Mouse (Mus musculus): ENCODE measurements around the gene Abraxas2. TPM values are rescaled to one million over a fixed set of nuclear protein-coding genes. Genes with fewer than 3 reads are reported as not detected.
A peak's percentile ranks its signal among the peaks of the same experiment; 100 is the strongest.

The Abraxas2 gene
- polyA plus RNA-seq, 1 experiment from 2014 or later: 38.7 TPM

DNA sequence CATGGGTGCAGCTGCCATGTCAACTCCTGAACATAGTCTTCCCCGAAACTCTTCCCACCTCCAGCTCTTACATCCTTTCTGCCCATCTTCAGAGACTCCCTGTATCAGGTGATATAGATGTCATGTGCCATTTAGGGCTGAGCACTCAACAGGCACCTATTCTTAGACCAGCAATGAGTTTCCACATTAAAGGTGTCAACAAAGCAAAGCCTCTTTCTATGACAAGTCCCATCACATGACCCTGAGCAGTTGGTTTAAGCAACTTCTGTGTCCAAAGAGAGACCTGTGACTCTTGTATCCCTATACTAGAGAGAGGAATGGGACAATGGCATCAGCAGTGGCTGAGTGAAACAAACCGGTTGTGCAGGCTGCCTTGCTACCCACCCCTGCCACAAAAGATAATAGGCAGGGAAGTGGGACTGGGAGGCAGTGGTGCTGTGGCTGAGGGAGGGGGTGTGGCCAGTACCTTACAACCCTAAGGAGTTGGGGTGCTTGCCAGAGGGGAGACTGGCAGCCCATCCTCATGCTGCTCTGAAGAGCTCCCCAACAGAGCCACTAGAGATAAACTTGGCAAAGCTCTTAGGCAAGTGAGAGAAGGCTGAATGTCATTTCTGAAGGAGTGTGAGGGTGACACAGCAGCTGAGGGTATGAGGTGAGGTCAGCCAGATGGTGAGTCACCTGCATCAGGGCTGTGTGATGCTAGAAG is 42.0 kb downstream of the Abraxas2 start:
- 70% methylated on average over 2 of the region's 2 CpGs for WGBS

DNA sequence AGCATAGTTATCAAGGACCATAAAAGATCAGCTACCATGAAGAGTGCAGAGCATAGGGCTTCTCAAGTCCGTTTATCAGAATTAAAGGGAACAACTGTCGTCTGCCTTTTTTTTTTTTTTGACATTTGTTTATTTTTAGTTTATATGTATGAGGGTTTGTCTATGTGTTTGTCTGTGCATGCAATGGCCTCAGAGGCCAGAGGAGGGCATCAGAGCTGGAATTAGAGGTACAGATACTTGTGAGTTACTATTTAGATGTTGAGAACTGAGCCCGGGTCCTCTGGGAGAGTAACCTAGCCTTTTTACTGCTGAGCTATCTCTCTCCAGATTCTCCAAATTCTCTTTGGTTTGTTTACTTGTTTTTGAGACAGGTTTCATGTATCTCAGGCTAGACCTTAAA is 44.8 kb downstream of the Abraxas2 start:
- H3K36me3 ChIP-seq (ENCODE audit: control insufficient read depth, insufficient read depth, low read length): no peaks in the 10 kb centered on the region
- no peak for ATAC-seq (ENCODE audit: low FRiP score)
- no peaks in the 10 kb centered on the region for H3K4me1 ChIP-seq (ENCODE audit: control insufficient read depth, insufficient read depth, low read length)
- H3K4me3 ChIP-seq (ENCODE audit: low read depth, low read length): no peak overlapping the region
- H3K27me3 ChIP-seq (ENCODE audit: control insufficient read depth, insufficient read depth, low read length): no peaks in the 10 kb centered on the region
- no peak overlapping the region for H3K4me2 ChIP-seq
- no peak for DNase-seq (ENCODE audit: low spot score, missing footprints)
- peaks cover 5% of the 10 kb centered on the region; the same call in 1 of the 2 replicates for H3K9me3 ChIP-seq (ENCODE audit: control insufficient read depth, low read length)
- H3K27ac ChIP-seq (ENCODE audit: low read depth, low read length): no peak overlapping the region
- WGBS: 84% methylated on average over 3 of the region's 3 CpGs
- no peak overlapping the region for H3K9ac ChIP-seq (ENCODE audit: low read length)

More for the DNA sequence above, 42.0 kb downstream of the Abraxas2 start:
- Histone ChIP-seq H3K27ac (ENCODE audit: low read depth, low read length) (no peak overlapping the region), H3K36me3 (ENCODE audit: control insufficient read depth, insufficient read depth, low read length) (no peaks in the 10 kb centered on the region), H3K4me3 (ENCODE audit: low read depth, low read length) (no peak overlapping the region), H3K4me1 (ENCODE audit: control insufficient read depth, insufficient read depth, low read length) (no peaks in the 10 kb centered on the region), H3K9ac (ENCODE audit: low read length) (no peak overlapping the region), H3K27me3 (ENCODE audit: control insufficient read depth, insufficient read depth, low read length) (no peaks in the 10 kb centered on the region), H3K4me2 (no peak overlapping the region), H3K9me3 (ENCODE audit: control insufficient read depth, low read length) (no peaks in the 10 kb centered on the region)
- ATAC-seq (ENCODE audit: low FRiP score) (no peak), DNase-seq (ENCODE audit: low spot score, missing footprints) (peak; percentile 75)

DNA sequence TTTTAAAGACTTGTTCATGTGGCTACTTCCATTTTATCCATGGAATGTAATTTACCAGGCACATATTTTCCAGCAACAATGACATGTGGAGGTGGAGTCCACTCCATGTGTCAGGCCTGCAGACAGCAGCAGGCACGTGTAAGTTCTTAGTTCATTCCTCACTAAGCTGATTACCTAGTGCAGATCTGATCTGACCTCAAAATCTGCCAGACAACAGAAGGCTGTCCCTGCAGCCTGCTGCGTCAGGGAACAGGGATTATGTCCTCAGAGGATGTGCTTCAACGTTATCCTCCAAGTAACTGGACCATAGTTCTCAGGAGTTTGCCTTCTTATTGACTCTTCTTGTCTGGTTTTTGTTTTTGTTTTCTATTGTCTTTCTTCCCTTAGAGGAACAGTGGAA is 62.9 kb downstream of the Abraxas2 start:
- WGBS: 22% methylated on average over 3 of the region's 3 CpGs
- H3K36me3 ChIP-seq (ENCODE audit: control insufficient read depth, insufficient read depth, low read length): no peaks in the 10 kb centered on the region
- no peak overlapping the region for H3K4me2 ChIP-seq
- H3K4me3 ChIP-seq (ENCODE audit: low read depth, low read length): no peak overlapping the region
- no peak overlapping the region for H3K27ac ChIP-seq (ENCODE audit: low read depth, low read length)
- no peaks in the 10 kb centered on the region; the same call in 1 of the 2 replicates for H3K9me3 ChIP-seq (ENCODE audit: control insufficient read depth, low read length)
- DNase-seq (ENCODE audit: low spot score, missing footprints): peak; percentile 53
- no peak overlapping the region for H3K9ac ChIP-seq (ENCODE audit: low read length)
- H3K27me3 ChIP-seq (ENCODE audit: control insufficient read depth, insufficient read depth, low read length): no peaks in the 10 kb centered on the region; the same call in 1 of the 2 replicates
- no peak for ATAC-seq (ENCODE audit: low FRiP score)
- no peaks in the 10 kb centered on the region for H3K4me1 ChIP-seq (ENCODE audit: control insufficient read depth, insufficient read depth, low read length)

DNA sequence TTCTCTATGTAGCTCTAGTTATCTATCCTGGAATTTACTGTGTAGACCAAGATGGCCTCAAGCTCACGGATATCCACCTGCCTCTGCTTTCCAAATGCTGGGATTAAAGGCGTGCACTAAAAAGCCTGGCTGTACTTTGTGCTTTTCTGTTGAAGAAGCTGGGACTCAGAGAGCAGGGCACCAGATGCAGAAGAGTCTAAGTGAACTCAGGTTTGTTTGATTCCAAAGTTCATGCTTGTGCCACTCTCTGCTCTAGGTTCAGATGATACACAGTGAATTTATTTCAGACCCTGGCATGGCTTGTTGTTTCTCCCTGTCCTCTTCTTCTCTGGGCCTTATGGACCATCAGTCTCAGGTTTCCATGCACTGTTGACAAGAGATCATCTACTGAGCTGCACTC is 66.2 kb downstream of the Abraxas2 start:
- peak; percentile 44 for DNase-seq (ENCODE audit: low spot score, missing footprints)
- Histone ChIP-seq H3K4me1 (ENCODE audit: control insufficient read depth, insufficient read depth, low read length) (no peaks in the 10 kb centered on the region), H3K9ac (ENCODE audit: low read length) (no peak overlapping the region), H3K27me3 (ENCODE audit: control insufficient read depth, insufficient read depth, low read length) (no peaks in the 10 kb centered on the region; the same call in 1 of the 2 replicates), H3K9me3 (ENCODE audit: control insufficient read depth, low read length) (no peaks in the 10 kb centered on the region), H3K36me3 (ENCODE audit: control insufficient read depth, insufficient read depth, low read length) (no peaks in the 10 kb centered on the region), H3K4me3 (ENCODE audit: low read depth, low read length) (no peak overlapping the region), H3K4me2 (no peak overlapping the region), H3K27ac (ENCODE audit: low read depth, low read length) (no peak overlapping the region)
- 81% methylated on average over 2 of the region's 2 CpGs for WGBS
- no peak for ATAC-seq (ENCODE audit: low FRiP score)

DNA sequence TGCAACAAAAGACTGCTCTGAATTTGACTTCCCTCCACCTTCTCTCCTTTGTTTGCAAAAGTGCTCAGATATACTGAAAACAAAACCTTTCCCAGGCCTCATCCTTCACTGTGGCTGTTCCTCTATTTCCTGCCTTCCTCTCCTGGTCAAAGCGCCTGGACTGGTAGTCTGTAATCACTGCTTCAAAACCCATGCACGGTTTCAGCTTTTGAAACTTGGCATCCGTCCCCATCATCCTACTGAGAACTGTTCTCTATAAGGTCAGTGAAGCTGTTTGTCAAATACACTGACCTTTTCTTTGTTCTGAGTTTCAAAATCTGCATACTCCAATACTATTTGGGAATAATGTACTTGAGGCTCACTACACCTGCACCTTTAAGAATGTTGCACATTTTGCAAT is 68.2 kb downstream of the Abraxas2 start:
- Histone ChIP-seq H3K4me1 (ENCODE audit: control insufficient read depth, insufficient read depth, low read length) (peaks cover 1% of the 10 kb centered on the region; the same call in 1 of the 2 replicates), H3K36me3 (ENCODE audit: control insufficient read depth, insufficient read depth, low read length) (no peaks in the 10 kb centered on the region), H3K9me3 (ENCODE audit: control insufficient read depth, low read length) (no peaks in the 10 kb centered on the region), H3K27ac (ENCODE audit: low read depth, low read length) (no peak overlapping the region), H3K4me3 (ENCODE audit: low read depth, low read length) (no peak overlapping the region), H3K9ac (ENCODE audit: low read length) (no peak overlapping the region), H3K4me2 (no peak overlapping the region), H3K27me3 (ENCODE audit: control insufficient read depth, insufficient read depth, low read length) (no peaks in the 10 kb centered on the region; the same call in 1 of the 2 replicates)
- WGBS: 66% methylated on average over 3 of the region's 3 CpGs
- DNase-seq (ENCODE audit: low spot score, missing footprints) (no peak), ATAC-seq (ENCODE audit: low FRiP score) (no peak)

DNA sequence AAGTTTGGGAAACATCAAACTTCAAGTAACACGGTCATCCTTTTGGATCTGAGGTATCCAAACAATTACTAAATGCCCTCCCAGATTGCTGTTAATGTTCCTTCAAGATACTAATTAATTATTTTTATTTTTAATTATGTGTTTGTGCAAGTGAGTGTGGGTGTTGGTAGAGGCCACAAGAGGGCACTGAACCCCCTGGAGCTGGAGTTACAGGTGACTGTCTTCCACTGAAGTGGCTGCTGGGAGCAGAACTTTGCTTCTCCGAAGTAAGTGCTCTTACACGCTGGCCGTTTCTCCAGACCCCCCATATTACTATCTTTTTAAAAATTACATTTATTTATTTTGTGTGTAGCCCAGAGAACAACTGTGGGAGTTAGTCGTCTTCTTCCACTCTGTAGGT is 71.0 kb downstream of the Abraxas2 start:
- H3K9me3 ChIP-seq (ENCODE audit: control insufficient read depth, low read length): no peaks in the 10 kb centered on the region
- 85% methylated on average over 5 of the region's 5 CpGs for WGBS
- peaks cover 8% of the 10 kb centered on the region; the same call in 1 of the 2 replicates for H3K4me1 ChIP-seq (ENCODE audit: control insufficient read depth, insufficient read depth, low read length)
- H3K36me3 ChIP-seq (ENCODE audit: control insufficient read depth, insufficient read depth, low read length): no peaks in the 10 kb centered on the region
- no peaks in the 10 kb centered on the region; the same call in 1 of the 2 replicates for H3K27me3 ChIP-seq (ENCODE audit: control insufficient read depth, insufficient read depth, low read length)
- peak overlapping the region; percentile 96 for H3K4me3 ChIP-seq (ENCODE audit: low read depth, low read length)
- H3K4me2 ChIP-seq: peak overlapping the region; percentile 74
- DNase-seq (ENCODE audit: low spot score, missing footprints) (no peak), ATAC-seq (ENCODE audit: low FRiP score) (no peak)
- no peak overlapping the region for H3K27ac ChIP-seq (ENCODE audit: low read depth, low read length)
- H3K9ac ChIP-seq (ENCODE audit: low read length): peak overlapping the region; percentile 84

DNA sequence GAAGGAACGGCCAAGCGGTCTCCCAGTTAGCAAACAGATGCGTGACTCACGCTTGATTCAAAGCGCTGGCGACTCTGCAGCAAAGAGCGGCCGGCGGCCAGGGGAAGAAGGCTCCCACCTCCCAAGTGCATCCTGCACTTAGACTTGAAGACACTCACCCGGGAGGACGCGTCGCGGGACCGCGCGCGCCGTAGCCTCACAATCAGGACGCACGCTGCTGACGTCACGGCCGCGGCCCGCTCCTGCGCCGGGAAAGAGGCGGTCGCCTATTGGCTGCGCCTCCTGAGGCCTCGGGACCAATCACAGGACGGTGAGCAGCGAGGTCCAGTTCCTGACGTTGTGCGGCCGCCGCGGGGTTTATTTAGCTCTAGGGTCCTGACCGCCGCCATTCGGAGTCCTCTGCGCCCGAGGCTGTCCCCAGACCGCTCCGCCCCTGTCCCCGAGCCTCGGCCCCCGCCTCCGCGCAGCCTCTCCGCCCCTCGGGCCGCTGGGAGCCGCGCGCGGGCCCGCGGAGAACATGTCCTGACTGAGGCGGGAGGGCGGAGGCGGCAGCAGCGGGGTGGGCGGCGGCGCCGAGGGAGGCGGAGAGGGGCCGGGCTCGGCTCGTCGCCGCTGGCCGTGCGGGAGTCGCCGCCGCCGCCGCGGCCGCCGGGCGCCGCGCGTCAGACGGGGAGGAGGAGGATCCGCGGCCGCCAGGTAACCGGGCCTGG is 72.0 kb downstream of the Abraxas2 start, which contains the start of gene Zranb1:
TSS of gene Zranb1 (plus strand) at position 293 of the 710 bp plus-strand sequence.
- peak within 1 kb of the TSS; percentile 96 for H3K4me3 ChIP-seq (ENCODE audit: low read depth, low read length)
- peak within 1 kb of the TSS; percentile 95 for H3K27ac ChIP-seq (ENCODE audit: low read depth, low read length)
- peak; percentile 100 for DNase-seq (ENCODE audit: low spot score, missing footprints)
- H3K4me2 ChIP-seq: peak within 1 kb of the TSS; percentile 74
- peak; percentile 99 for ATAC-seq (ENCODE audit: low FRiP score)
- peak within 1 kb of the TSS; percentile 95 for H3K9ac ChIP-seq (ENCODE audit: low read length)
- peaks cover 8% of the 10 kb centered on the region; the same call in 1 of the 2 replicates for H3K4me1 ChIP-seq (ENCODE audit: control insufficient read depth, insufficient read depth, low read length)
- no peaks in the 10 kb centered on the region for H3K36me3 ChIP-seq (ENCODE audit: control insufficient read depth, insufficient read depth, low read length)
- H3K9me3 ChIP-seq (ENCODE audit: control insufficient read depth, low read length): no peaks in the 10 kb centered on the region
- WGBS: under 1% methylated on average over 69 of the region's 93 CpGs
- no peaks in the 10 kb centered on the region for H3K27me3 ChIP-seq (ENCODE audit: control insufficient read depth, insufficient read depth, low read length)

DNA sequence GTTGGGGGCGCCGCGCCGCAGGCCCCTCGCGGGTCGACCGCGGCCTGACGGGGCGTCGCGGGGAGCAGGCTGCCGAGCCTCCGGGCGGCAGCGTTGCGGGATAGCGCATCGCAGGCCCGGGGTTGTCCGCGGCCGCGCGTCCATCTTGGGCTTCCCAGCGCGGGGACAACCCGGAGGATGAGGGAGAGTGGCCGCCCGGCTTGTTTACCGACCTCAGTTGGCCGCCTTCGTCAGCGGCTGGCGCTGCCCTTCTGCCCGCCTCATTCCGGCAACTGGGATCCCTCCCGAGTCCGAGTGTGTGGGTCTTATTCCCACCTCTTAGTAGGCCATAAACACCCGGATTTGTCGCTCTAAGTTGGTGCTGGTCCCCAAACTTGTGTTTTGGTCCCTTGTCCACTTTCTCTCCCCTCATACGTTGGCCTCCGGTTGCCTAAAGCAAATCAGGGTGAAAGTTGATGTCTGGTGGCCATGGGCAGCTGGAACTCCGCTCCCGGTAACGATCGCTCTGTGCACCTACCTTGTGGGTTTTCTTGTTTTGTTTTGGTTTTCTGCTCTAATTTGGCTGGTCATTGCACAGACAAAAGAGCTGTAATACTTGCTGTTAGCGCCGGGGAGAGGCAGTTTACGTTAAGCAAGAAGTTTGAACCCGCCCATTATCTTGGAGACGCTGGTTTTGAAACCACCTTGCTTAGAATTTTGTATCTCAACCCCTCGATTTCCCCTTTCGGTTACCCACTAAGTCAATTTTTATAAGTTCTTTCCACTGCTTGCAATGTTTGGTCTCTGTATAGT is 72.7 kb downstream of the Abraxas2 start:
- H3K4me2 ChIP-seq: peak overlapping the region; percentile 69
- DNase-seq (ENCODE audit: low spot score, missing footprints): peak; percentile 95
- peak overlapping the region; percentile 96 for H3K4me3 ChIP-seq (ENCODE audit: low read depth, low read length)
- ATAC-seq (ENCODE audit: low FRiP score): no peak; the same call in 1 of the 2 replicates
- H3K27me3 ChIP-seq (ENCODE audit: control insufficient read depth, insufficient read depth, low read length): no peaks in the 10 kb centered on the region
- H3K9ac ChIP-seq (ENCODE audit: low read length): peak overlapping the region; percentile 95
- no peaks in the 10 kb centered on the region for H3K36me3 ChIP-seq (ENCODE audit: control insufficient read depth, insufficient read depth, low read length)
- H3K9me3 ChIP-seq (ENCODE audit: control insufficient read depth, low read length): no peaks in the 10 kb centered on the region
- peak overlapping the region; percentile 95 for H3K27ac ChIP-seq (ENCODE audit: low read depth, low read length)
- under 1% methylated on average over 46 of the region's 55 CpGs for WGBS
- peaks cover 8% of the 10 kb centered on the region; the same call in 1 of the 2 replicates for H3K4me1 ChIP-seq (ENCODE audit: control insufficient read depth, insufficient read depth, low read length)
